Mouse (Mus musculus): Measurements from ENCODE around the gene Klk1. TPM values are rescaled to one million over a fixed set of nuclear protein-coding genes. Genes with fewer than 3 reads are reported as not detected.

The Klk1 gene
- total RNA-seq, 2 experiments from 2014 or later: not detected

Other genes starting within 250 kb of the Klk1 start
- gene Klk1b9, start 249.3 kb upstream of the Klk1 start, total RNA-seq (2014; fragmentation: Nextera tagmentation): not detected in 2 replicates
- not detected in 2 replicates for gene Klk1b9, start 249.3 kb upstream of the Klk1 start, total RNA-seq (2017)
- gene Klk1b11, start 229.5 kb upstream of the Klk1 start, total RNA-seq (2014; fragmentation: Nextera tagmentation): not detected in 2 replicates
- not detected in 2 replicates for gene Klk1b11, start 229.5 kb upstream of the Klk1 start, total RNA-seq (2017)
- gene Klk1b26, start 213.2 kb upstream of the Klk1 start, total RNA-seq (2014; fragmentation: Nextera tagmentation): not detected in 2 replicates
- gene Klk1b26, start 213.2 kb upstream of the Klk1 start, total RNA-seq (2017): not detected in 2 replicates
- not detected in 2 replicates for gene Klk1b27, start 173.1 kb upstream of the Klk1 start, total RNA-seq (2014; fragmentation: Nextera tagmentation)
- gene Klk1b27, start 173.1 kb upstream of the Klk1 start, total RNA-seq (2017): not detected in 2 replicates
- gene Klk1b21, start 123.0 kb upstream of the Klk1 start, total RNA-seq (2014; fragmentation: Nextera tagmentation): not detected in 2 replicates
- gene Klk1b21, start 123.0 kb upstream of the Klk1 start, total RNA-seq (2017): not detected in 2 replicates
- gene Klk1b22, start 112.7 kb upstream of the Klk1 start, total RNA-seq (2014; fragmentation: Nextera tagmentation): not detected in 2 replicates
- gene Klk1b22, start 112.7 kb upstream of the Klk1 start, total RNA-seq (2017): not detected in 2 replicates
- not detected in 2 replicates for gene Klk1b16, start 88.6 kb upstream of the Klk1 start, total RNA-seq (2014; fragmentation: Nextera tagmentation)
- not detected in 2 replicates for gene Klk1b16, start 88.6 kb upstream of the Klk1 start, total RNA-seq (2017)
- gene Klk1b24, start 37.1 kb upstream of the Klk1 start, total RNA-seq (2014; fragmentation: Nextera tagmentation): not detected in 2 replicates
- gene Klk1b24, start 37.1 kb upstream of the Klk1 start, total RNA-seq (2017): not detected in 2 replicates
- not detected in 2 replicates for gene Klk1b3, start 27.2 kb upstream of the Klk1 start, total RNA-seq (2014; fragmentation: Nextera tagmentation)
- not detected in 2 replicates for gene Klk1b3, start 27.2 kb upstream of the Klk1 start, total RNA-seq (2017)
- not detected in 2 replicates for gene Klk1b4, start 17.9 kb upstream of the Klk1 start, total RNA-seq (2014; fragmentation: Nextera tagmentation)
- not detected in 2 replicates for gene Klk1b4, start 17.9 kb upstream of the Klk1 start, total RNA-seq (2017)
- not detected in 2 replicates for gene Klk1b5, start 9.4 kb upstream of the Klk1 start, total RNA-seq (2014; fragmentation: Nextera tagmentation)
- gene Klk1b5, start 9.4 kb upstream of the Klk1 start, total RNA-seq (2017): not detected in 2 replicates
- gene Gm36864, start 10.8 kb downstream of the Klk1 start, total RNA-seq (2014; fragmentation: Nextera tagmentation): not detected in 2 replicates
- gene Gm36864, start 10.8 kb downstream of the Klk1 start, total RNA-seq (2017): not detected in 2 replicates
- 1.2 TPM in 1 of 2 replicates, not detected in the other for gene 1700028J19Rik, start 21.3 kb downstream of the Klk1 start, total RNA-seq (2014; fragmentation: Nextera tagmentation)
- 0.46 TPM in 1 of 2 replicates, not detected in the other for gene 1700028J19Rik, start 21.3 kb downstream of the Klk1 start, total RNA-seq (2017)
- 93.5 and 176 TPM in 2 replicates for gene 2410002F23Rik, start 21.4 kb downstream of the Klk1 start, total RNA-seq (2014; fragmentation: Nextera tagmentation)
- 77.1 and 113 TPM in 2 replicates for gene 2410002F23Rik, start 21.4 kb downstream of the Klk1 start, total RNA-seq (2017)
- not detected in 2 replicates for gene Acp4, start 32.0 kb downstream of the Klk1 start, total RNA-seq (2014; fragmentation: Nextera tagmentation)
- not detected in 2 replicates for gene Acp4, start 32.0 kb downstream of the Klk1 start, total RNA-seq (2017)
- gene Gm15517, start 36.1 kb downstream of the Klk1 start, total RNA-seq (2014; fragmentation: Nextera tagmentation): not detected in 2 replicates
- not detected in 2 replicates for gene Gm15517, start 36.1 kb downstream of the Klk1 start, total RNA-seq (2017)
- 0.74 and 0.77 TPM in 2 replicates for gene Clec11a, start 81.5 kb downstream of the Klk1 start, total RNA-seq (2014; fragmentation: Nextera tagmentation)
- 1.7 and 4.3 TPM in 2 replicates for gene Clec11a, start 81.5 kb downstream of the Klk1 start, total RNA-seq (2017)
- 0.22 and 1.3 TPM in 2 replicates for gene Shank1, start 84.9 kb downstream of the Klk1 start, total RNA-seq (2014; fragmentation: Nextera tagmentation)
- 0.27 TPM in 1 of 2 replicates, not detected in the other for gene Shank1, start 84.9 kb downstream of the Klk1 start, total RNA-seq (2017)
- not detected in 2 replicates for gene Syt3, start 158.7 kb downstream of the Klk1 start, total RNA-seq (2014; fragmentation: Nextera tagmentation)
- 0.61 TPM in 1 of 2 replicates, not detected in the other for gene Syt3, start 158.7 kb downstream of the Klk1 start, total RNA-seq (2017)
- not detected in 2 replicates for gene 1700008O03Rik, start 160.5 kb downstream of the Klk1 start, total RNA-seq (2014; fragmentation: Nextera tagmentation)
- 0.65 TPM in 1 of 2 replicates, not detected in the other for gene 1700008O03Rik, start 160.5 kb downstream of the Klk1 start, total RNA-seq (2017)
- not detected in 2 replicates for gene Lrrc4b, start 203.7 kb downstream of the Klk1 start, total RNA-seq (2014; fragmentation: Nextera tagmentation)
- gene Lrrc4b, start 203.7 kb downstream of the Klk1 start, total RNA-seq (2017): not detected in 2 replicates
- gene Aspdh, start 240.0 kb downstream of the Klk1 start, total RNA-seq (2014; fragmentation: Nextera tagmentation): not detected in 2 replicates
- gene Aspdh, start 240.0 kb downstream of the Klk1 start, total RNA-seq (2017): not detected in 2 replicates
- gene Josd2, start 242.6 kb downstream of the Klk1 start, total RNA-seq (2014; fragmentation: Nextera tagmentation): 73.4 and 96.5 TPM in 2 replicates
- 25.0 and 30.6 TPM in 2 replicates for gene Josd2, start 242.6 kb downstream of the Klk1 start, total RNA-seq (2017)